Mouse (Mus musculus) hindbrain, embryonic 15.5 days (tissue): ENCODE measurements at regions not wholly inside any gene's neighbourhood (a gene's known extent, or its start where the extent isn't known, plus 50 kb on each side); places are given as distances from the start of the nearest gene placed in this dataset.

Experiments used
- ATAC-seq: fragments of 200-750 bp; cut with Nextera tagmentation; 2 replicates; pipeline ENCODE4 v1.8.0; 2017; ENCODE audit warnings: low read depth, moderate number of reproducible peaks, moderate TSS enrichment; ENCODE audit not compliant: low FRiP score
- H3K27ac ChIP-seq: fragments of 300-500 bp; sonication (generic); replicated peaks from 2 replicates; pipeline ENCODE4 v1.5.1; 2015; ENCODE audit warnings: mild to moderate bottlenecking, inconsistent platforms
- H3K27me3 ChIP-seq: fragments of 300-500 bp; sonication (generic); 2 replicates; pipeline ENCODE4 v1.6.1; 2015; ENCODE audit warnings: control low read depth, inconsistent platforms
- H3K36me3 ChIP-seq: fragments of 300-500 bp; sonication (generic); 2 replicates; pipeline ENCODE4 v1.6.1; 2015; ENCODE audit warnings: control low read depth, inconsistent platforms
- H3K4me1 ChIP-seq: fragments of 300-500 bp; sonication (generic); replicated peaks from 2 replicates; pipeline ENCODE4 v1.6.1; 2015; ENCODE audit warnings: control low read depth, inconsistent platforms
- H3K4me2 ChIP-seq: fragments of 300-500 bp; sonication (generic); 2 replicates; pipeline ENCODE4 v1.6.1; 2015; ENCODE audit warnings: moderate library complexity, mild to moderate bottlenecking, inconsistent platforms
- H3K4me3 ChIP-seq: fragments of 300-500 bp; sonication (generic); 2 replicates; pipeline ENCODE4 v1.5.1; 2015; ENCODE audit warnings: mild to moderate bottlenecking, inconsistent platforms
- H3K9ac ChIP-seq: fragments of 300-500 bp; sonication (generic); 2 replicates; pipeline ENCODE4 v1.6.1; 2015; ENCODE audit warnings: inconsistent platforms
- H3K9me3 ChIP-seq: fragments of 300-500 bp; sonication (generic); 2 replicates; pipeline ENCODE4 v1.6.1; 2016; ENCODE audit warnings: control low read depth, inconsistent platforms
- WGBS: fragments of 180-500 bp; shearing (Covaris S2); methylation state at CpG from one replicate; pipeline ENCODE4 v1.1.7; 2015; 5-methylcytosine and 5-hydroxymethylcytosine counted together

GRCm38 (mm10) chr4:70844742-70845141 is 309.9 kb upstream of the Megf9 start:
- no peak for ATAC-seq
- no peaks in the 10 kb centered on the region for H3K27me3 ChIP-seq
- WGBS = 45% methylated on average over 1 of the region's 1 CpGs

GRCm38 (mm10) chr4:70810956-70811316 is 276.1 kb upstream of the Megf9 start:
- Histone ChIP-seq H3K4me2 (no peak overlapping the region), H3K4me3 (no peak overlapping the region), H3K9me3 (no peaks in the 10 kb centered on the region), H3K27me3 (no peaks in the 10 kb centered on the region), H3K27ac (no peak overlapping the region), H3K9ac (no peak overlapping the region), H3K4me1 (peaks cover 9% of the 10 kb centered on the region; the same call in 1 of the 2 replicates), H3K36me3 (no peaks in the 10 kb centered on the region)
- peak; percentile 63; the same call in 1 of the 2 replicates for ATAC-seq
- 31% methylated on average over 2 of the region's 2 CpGs for WGBS

More at GRCm38 (mm10) chr4:70844742-70845141, 309.9 kb upstream of the Megf9 start:
- no peaks in the 10 kb centered on the region for H3K4me1 ChIP-seq
- H3K9me3 ChIP-seq = no peaks in the 10 kb centered on the region
- H3K27ac ChIP-seq = no peak overlapping the region
- no peaks in the 10 kb centered on the region for H3K36me3 ChIP-seq
- no peak overlapping the region for H3K9ac ChIP-seq
- no peak overlapping the region for H3K4me3 ChIP-seq
- no peak overlapping the region for H3K4me2 ChIP-seq

GRCm38 (mm10) chr4:70810311-70810955 is 275.6 kb upstream of the Megf9 start:
- Histone ChIP-seq H3K4me1 (peaks cover 9% of the 10 kb centered on the region; the same call in 1 of the 2 replicates), H3K4me2 (no peak overlapping the region), H3K27ac (no peak overlapping the region), H3K9ac (no peak overlapping the region), H3K36me3 (no peaks in the 10 kb centered on the region), H3K27me3 (no peaks in the 10 kb centered on the region), H3K4me3 (no peak overlapping the region), H3K9me3 (no peaks in the 10 kb centered on the region)
- 0 out of 2 replicates have a peak, but pooled peaks have one; percentile 54 for ATAC-seq

DNA sequence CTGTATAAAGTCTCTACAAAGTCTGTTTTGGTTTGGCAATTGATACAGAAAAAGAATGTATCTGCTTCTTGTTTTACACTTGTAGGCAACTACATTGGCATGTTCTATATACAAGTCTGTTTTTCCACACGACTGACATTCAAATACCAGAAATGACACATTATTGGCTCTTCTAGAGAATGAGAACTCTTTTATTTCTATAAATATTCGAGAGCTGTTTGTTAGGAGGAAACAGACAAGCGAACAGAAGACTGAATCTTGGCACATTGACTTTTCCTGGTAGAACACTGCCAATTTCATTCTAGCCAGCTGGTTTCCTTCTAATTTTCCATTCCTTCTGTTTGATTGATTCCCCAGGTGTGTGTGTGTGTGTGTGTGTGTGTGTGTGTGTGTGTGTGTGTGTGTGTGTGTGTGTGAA is 270.1 kb upstream of the Megf9 start:
- no peak overlapping the region for H3K4me3 ChIP-seq

GRCm38 (mm10) chr4:70798483-70798882 is 263.7 kb upstream of the Megf9 start:
- Histone ChIP-seq H3K4me2 (no peak overlapping the region), H3K36me3 (no peaks in the 10 kb centered on the region), H3K9me3 (no peaks in the 10 kb centered on the region), H3K4me3 (no peak overlapping the region), H3K9ac (no peak overlapping the region), H3K27me3 (no peaks in the 10 kb centered on the region), H3K4me1 (no peaks in the 10 kb centered on the region), H3K27ac (no peak overlapping the region)
- WGBS = 53% methylated on average over 1 of the region's 1 CpGs
- ATAC-seq = no peak

More for the DNA sequence above, 270.1 kb upstream of the Megf9 start:
- 74% methylated on average over 3 of the region's 3 CpGs for WGBS
- ATAC-seq = no peak
- Histone ChIP-seq H3K4me2 (no peak overlapping the region), H3K9me3 (no peaks in the 10 kb centered on the region), H3K27ac (no peak overlapping the region), H3K9ac (no peak overlapping the region), H3K4me1 (no peaks in the 10 kb centered on the region), H3K36me3 (no peaks in the 10 kb centered on the region), H3K27me3 (no peaks in the 10 kb centered on the region)

- Histone ChIP-seq H3K4me3 (no peak overlapping the region), H3K9ac (no peak overlapping the region), H3K9me3 (no peaks in the 10 kb centered on the region), H3K36me3 (no peaks in the 10 kb centered on the region), H3K27ac (no peak overlapping the region), H3K4me2 (no peak overlapping the region), H3K27me3 (no peaks in the 10 kb centered on the region), H3K4me1 (no peaks in the 10 kb centered on the region)
- ATAC-seq = no peak
- 71% methylated on average over 3 of the region's 3 CpGs for WGBS
Measured at GRCm38 (mm10) chr4:70797935-70798334, 263.1 kb upstream of the Megf9 start.

DNA sequence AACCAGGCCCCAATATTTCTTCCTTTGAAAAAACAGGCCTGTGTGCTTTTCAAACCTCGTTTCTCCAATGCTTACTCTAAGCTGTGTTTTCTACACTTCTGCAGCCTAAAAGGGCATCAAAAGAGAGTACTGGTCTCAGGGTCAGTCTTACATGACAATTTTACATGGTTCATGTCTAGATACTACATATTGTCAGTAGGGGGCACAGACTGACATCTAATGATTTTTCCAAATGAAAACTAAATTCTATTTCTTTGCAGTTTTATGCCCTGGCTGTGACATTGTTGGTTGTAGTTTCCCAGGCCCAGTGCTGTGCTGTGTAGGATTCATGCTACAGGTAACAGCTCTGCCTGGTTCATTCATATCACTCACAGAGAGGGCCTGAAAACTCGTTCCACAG is 248.7 kb upstream of the Megf9 start:
- Histone ChIP-seq H3K4me1 (no peaks in the 10 kb centered on the region), H3K4me3 (no peak overlapping the region), H3K9ac (no peak overlapping the region), H3K27ac (no peak overlapping the region), H3K4me2 (no peak overlapping the region), H3K27me3 (no peaks in the 10 kb centered on the region), H3K9me3 (no peaks in the 10 kb centered on the region), H3K36me3 (no peaks in the 10 kb centered on the region)
- no peak for ATAC-seq
- WGBS = 63% methylated on average over 2 of the region's 2 CpGs

- Histone ChIP-seq H3K9ac (no peak overlapping the region), H3K9me3 (no peaks in the 10 kb centered on the region), H3K36me3 (no peaks in the 10 kb centered on the region), H3K4me2 (no peak overlapping the region), H3K27me3 (no peaks in the 10 kb centered on the region), H3K4me3 (no peak overlapping the region), H3K4me1 (no peaks in the 10 kb centered on the region), H3K27ac (no peak overlapping the region)
- 40% methylated on average over 2 of the region's 2 CpGs for whole genome bisulfite sequencing
- ATAC-seq = no peak
Measured at GRCm38 (mm10) chr4:70781591-70781990, 246.8 kb upstream of the Megf9 start.

DNA sequence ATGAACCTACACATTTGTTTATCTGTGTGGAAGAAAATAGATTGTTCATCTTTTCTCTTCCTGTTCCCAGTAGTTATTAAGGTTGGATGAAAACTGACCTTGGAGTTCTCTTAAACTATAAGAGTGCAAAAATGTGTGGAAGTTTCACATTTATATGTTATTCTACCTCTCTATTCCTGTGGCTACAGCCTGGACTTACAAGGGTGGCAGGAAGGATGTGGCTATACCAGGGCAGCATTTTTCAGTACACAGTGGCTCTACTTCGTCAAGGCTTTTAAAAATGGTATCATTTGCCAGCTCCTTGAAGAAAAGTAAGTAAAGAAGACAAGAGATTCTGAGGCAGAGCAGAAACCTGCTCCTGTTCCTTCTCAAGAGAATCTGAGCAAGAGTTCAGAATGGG is 241.5 kb upstream of the Megf9 start:
- Histone ChIP-seq H3K4me3 (no peak overlapping the region), H3K27me3 (no peaks in the 10 kb centered on the region), H3K36me3 (no peaks in the 10 kb centered on the region), H3K4me2 (no peak overlapping the region), H3K9me3 (no peaks in the 10 kb centered on the region), H3K4me1 (no peaks in the 10 kb centered on the region), H3K27ac (no peak overlapping the region), H3K9ac (no peak overlapping the region)
- ATAC-seq = no peak
- WGBS = 84% methylated on average over 1 of the region's 1 CpGs

DNA sequence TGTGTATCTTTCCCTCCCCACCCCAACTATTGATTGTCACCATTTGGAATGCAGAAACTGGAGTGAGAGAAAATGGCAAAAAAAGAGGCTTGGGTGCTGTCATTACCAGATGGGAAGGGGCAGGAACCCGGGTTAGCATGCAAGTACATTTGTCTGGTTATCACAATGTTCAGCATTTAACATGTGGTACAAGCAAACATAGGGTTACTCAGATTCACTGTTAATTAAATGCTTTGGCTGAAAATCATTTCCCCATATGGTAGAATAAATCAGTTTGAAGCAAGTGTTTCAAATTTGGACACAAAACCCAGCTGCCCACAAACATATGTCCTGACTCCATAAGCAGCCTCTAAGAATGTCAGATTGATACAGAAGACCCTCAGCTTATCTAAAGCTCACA is 208.6 kb upstream of the Megf9 start:
- Histone ChIP-seq H3K9me3 (no peaks in the 10 kb centered on the region), H3K4me3 (no peak overlapping the region), H3K36me3 (no peaks in the 10 kb centered on the region), H3K9ac (no peak overlapping the region), H3K27me3 (0 out of 2 replicates have a peak, but pooled peaks cover 2% of the 10 kb centered on the region), H3K27ac (no peak overlapping the region), H3K4me2 (no peak overlapping the region), H3K4me1 (no peaks in the 10 kb centered on the region)
- ATAC-seq = no peak
- 67% methylated on average over 1 of the region's 1 CpGs for WGBS

- WGBS = 78% methylated on average over 1 of the region's 1 CpGs
- Histone ChIP-seq H3K4me3 (no peak overlapping the region), H3K27me3 (0 out of 2 replicates have a peak, but pooled peaks cover 2% of the 10 kb centered on the region), H3K4me1 (no peaks in the 10 kb centered on the region), H3K9ac (no peak overlapping the region), H3K9me3 (no peaks in the 10 kb centered on the region), H3K36me3 (no peaks in the 10 kb centered on the region), H3K27ac (no peak overlapping the region), H3K4me2 (no peak overlapping the region)
- no peak for ATAC-seq
Measured at GRCm38 (mm10) chr4:70742002-70742401, 207.2 kb upstream of the Megf9 start.

GRCm38 (mm10) chr4:70741121-70741520 is 206.3 kb upstream of the Megf9 start:
- no peaks in the 10 kb centered on the region for H3K9me3 ChIP-seq
- no peaks in the 10 kb centered on the region for H3K36me3 ChIP-seq
- no peaks in the 10 kb centered on the region for H3K4me1 ChIP-seq
- H3K27me3 ChIP-seq = 0 out of 2 replicates have a peak, but pooled peaks cover 2% of the 10 kb centered on the region
- no peak for ATAC-seq
- no peak overlapping the region for H3K4me2 ChIP-seq
- WGBS = 3% methylated on average over 4 of the region's 4 CpGs
- no peak overlapping the region for H3K9ac ChIP-seq
- no peak overlapping the region for H3K4me3 ChIP-seq
- H3K27ac ChIP-seq = no peak overlapping the region

DNA sequence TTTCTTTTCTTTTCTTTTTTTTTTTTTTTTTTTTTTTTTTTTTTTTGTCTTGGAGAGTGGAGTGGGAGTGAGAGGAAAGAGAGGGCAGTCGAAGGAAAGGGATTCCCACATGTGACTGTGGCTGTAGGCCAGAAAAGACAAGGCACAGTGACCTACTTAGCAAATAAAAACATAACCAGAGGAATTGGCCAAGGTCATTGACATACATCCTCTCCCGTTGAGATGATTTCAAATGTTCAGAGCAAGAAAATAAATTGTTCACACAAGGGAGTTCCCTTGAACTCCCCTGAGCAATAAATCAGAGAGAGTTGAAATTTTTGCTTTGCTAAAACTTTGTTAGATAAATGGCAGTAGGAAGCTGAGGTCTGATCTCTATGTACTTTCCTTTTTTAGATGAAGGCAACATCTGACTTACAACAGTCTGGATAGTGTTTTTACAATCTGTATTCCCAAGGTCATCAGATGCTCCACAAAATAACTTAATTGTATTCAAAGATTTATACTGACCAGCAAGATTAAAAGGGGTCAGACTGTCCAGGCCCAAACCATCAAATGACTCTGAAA is 174.4 kb upstream of the Megf9 start:
- Histone ChIP-seq H3K4me2 (no peak overlapping the region), H3K36me3 (no peaks in the 10 kb centered on the region), H3K27me3 (no peaks in the 10 kb centered on the region), H3K4me1 (no peaks in the 10 kb centered on the region), H3K4me3 (no peak overlapping the region), H3K27ac (no peak overlapping the region), H3K9me3 (no peaks in the 10 kb centered on the region), H3K9ac (no peak overlapping the region)
- no peak for ATAC-seq
- WGBS = 68% methylated on average over 2 of the region's 2 CpGs
